Mouse (Mus musculus) hindbrain, embryonic 11.5 days (tissue): ENCODE data around the gene Sec16a. TPM values are rescaled to one million over a fixed set of nuclear protein-coding genes. Genes with fewer than 3 reads are reported as not detected.

ENCODE experiments used
- ATAC-seq: fragments of 200-750 bp; cut with Nextera tagmentation; 2 replicates; pipeline ENCODE4 v1.8.0; 2017; ENCODE audit warnings: mild to moderate bottlenecking, moderate TSS enrichment, moderate library complexity; ENCODE audit not compliant: low FRiP score
- DNase-seq: peaks from one replicate; pipeline ENCODE4 v3.0.0-alpha.2; 2015; ENCODE audit warnings: low spot score
- H3K27ac ChIP-seq: fragments of 300-500 bp; sonication (generic); 2 replicates; pipeline ENCODE4 v1.5.1; 2014; ENCODE audit warnings: mild to moderate bottlenecking, low read depth, low read length
- H3K27me3 ChIP-seq: fragments of 300-500 bp; sonication (generic); 2 replicates; pipeline ENCODE4 v1.6.1; 2014; ENCODE audit warnings: mild to moderate bottlenecking, low read length, moderate library complexity, mixed read lengths; ENCODE audit not compliant: control insufficient read depth, insufficient read depth
- H3K36me3 ChIP-seq: fragments of 300-500 bp; sonication (generic); 2 replicates; pipeline ENCODE4 v1.6.1; 2014; ENCODE audit warnings: mild to moderate bottlenecking, low read length, moderate library complexity, mixed read lengths; ENCODE audit not compliant: control insufficient read depth, insufficient read depth
- H3K4me1 ChIP-seq: fragments of 300-500 bp; sonication (generic); replicated peaks from 2 replicates; pipeline ENCODE4 v1.6.1; 2014; ENCODE audit warnings: low read length, mixed read lengths; ENCODE audit not compliant: control insufficient read depth, insufficient read depth
- H3K4me2 ChIP-seq: fragments of 300-500 bp; sonication (generic); replicated peaks from 2 replicates; pipeline ENCODE4 v1.6.1; 2014; ENCODE audit warnings: mild to moderate bottlenecking, low read depth, low read length
- H3K4me3 ChIP-seq: fragments of 300-500 bp; sonication (generic); 2 replicates; pipeline ENCODE4 v1.5.1; 2014; ENCODE audit warnings: low read depth, low read length
- H3K9ac ChIP-seq: fragments of 300-500 bp; sonication (generic); 2 replicates; pipeline ENCODE4 v1.6.1; 2014; ENCODE audit warnings: low read depth, low read length
- H3K9me3 ChIP-seq: fragments of 300-500 bp; sonication (generic); 2 replicates; pipeline ENCODE4 v1.6.1; 2016; ENCODE audit warnings: low read length; ENCODE audit not compliant: control insufficient read depth
- WGBS: fragments of 180-500 bp; shearing (Covaris S2); extraction: QIAGEN DNeasy Blood & Tissue Kit; methylation state at CpG from one replicate; pipeline ENCODE4 v1.1.7; 2014; 5-methylcytosine and 5-hydroxymethylcytosine counted together
- polyA plus RNA-seq: library from polyadenylated mRNA; unstranded; fragments of >200 nt; fragmentation: Nextera tagmentation; extraction: Ambion mirVana; gene quantifications from 2 replicates; pipeline ENCODE4 v1.2.1, GENCODE M21; 2014

Gene Sec16a
- polyA plus RNA-seq, 1 experiment from 2014 or later = 29.6 TPM

DNA sequence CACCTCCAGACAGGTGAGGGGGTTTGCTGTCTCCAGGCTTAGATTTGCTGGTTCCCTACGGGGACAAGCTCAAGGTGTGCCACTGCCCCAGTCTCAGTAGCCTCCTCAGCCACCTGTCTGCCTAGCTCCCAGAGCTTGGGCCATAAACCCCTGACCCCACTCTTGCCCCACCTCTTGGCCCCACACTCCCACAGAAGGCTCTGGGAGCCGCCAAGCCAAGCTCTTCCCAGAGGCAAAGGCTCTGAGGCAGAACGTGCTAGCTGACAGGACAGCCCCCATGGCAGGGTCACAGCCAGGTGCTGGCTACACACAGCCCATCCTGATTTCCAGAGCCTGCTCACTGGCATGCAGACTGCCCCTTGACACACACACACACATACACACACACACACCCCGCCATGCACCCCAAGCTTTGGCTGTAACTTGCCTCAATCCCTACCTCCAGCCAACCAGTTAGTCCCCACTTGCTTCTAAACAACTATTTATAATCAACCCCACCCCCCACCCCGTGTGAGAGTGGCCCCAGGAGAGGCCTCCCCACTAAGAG is 41.3 kb upstream of the Sec16a start:
- WGBS = 14% methylated on average over 5 of the region's 5 CpGs
- Histone ChIP-seq H3K9me3 (no peaks in the 10 kb centered on the region), H3K36me3 (peaks cover 16% of the 10 kb centered on the region), H3K27ac (peak overlapping the region; percentile 99), H3K27me3 (no peaks in the 10 kb centered on the region), H3K4me3 (peak overlapping the region; percentile 25), H3K4me1 (peaks cover 74% of the 10 kb centered on the region), H3K9ac (peak overlapping the region; percentile 60), H3K4me2 (peak overlapping the region; percentile 44)
- DNase-seq = no peak
- ATAC-seq = peak; percentile 1; the same call in 1 of the 2 replicates

DNA sequence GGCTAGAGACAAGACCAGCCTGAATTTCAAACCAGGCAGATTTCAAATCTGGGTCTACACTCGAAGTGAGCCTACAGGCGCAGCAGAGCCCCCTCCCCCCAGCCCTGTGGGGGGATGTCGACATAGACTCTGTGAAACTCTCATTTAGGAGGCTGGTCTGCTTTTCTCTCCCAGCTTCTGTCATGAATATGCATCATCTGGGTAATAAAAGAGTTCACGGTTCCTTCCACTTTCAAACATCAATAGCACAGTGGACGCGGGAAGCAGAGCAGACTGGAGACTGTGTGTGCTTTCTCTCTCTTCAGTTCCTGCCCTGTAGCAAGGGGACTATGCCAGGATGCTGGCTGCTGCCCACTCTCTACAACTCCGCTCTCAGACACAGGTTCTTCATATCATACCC is 40.7 kb upstream of the Sec16a start:
- H3K9ac ChIP-seq = peak overlapping the region; percentile 60
- DNase-seq (peak; percentile 77), ATAC-seq (peak; percentile 55)
- H3K4me2 ChIP-seq = peak overlapping the region; percentile 44
- peaks cover 16% of the 10 kb centered on the region for H3K36me3 ChIP-seq
- H3K9me3 ChIP-seq = no peaks in the 10 kb centered on the region
- peaks cover 68% of the 10 kb centered on the region for H3K4me1 ChIP-seq
- no peaks in the 10 kb centered on the region for H3K27me3 ChIP-seq
- H3K4me3 ChIP-seq = no peak overlapping the region
- WGBS = 13% methylated on average over 7 of the region's 7 CpGs
- H3K27ac ChIP-seq = peak overlapping the region; percentile 99

DNA sequence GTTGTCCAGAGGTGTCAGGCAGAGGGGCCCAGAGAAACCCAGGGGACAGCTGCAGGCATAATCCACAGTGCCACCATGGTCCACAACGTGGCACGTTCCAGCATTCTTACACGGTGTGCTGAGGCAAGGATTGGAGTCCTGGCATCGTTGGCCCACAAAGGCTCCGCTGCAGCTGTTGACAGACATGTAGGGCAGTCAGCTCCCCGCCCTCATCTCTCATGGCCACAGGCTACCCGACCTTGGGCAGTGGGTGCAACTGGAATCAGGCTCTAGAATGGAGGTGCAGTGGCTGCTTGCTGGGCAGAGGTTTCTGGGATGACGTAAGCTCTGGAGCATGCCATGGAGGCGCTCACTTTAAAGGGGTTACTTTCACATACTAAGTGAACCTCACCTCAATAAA is 40.3 kb upstream of the Sec16a start:
- H3K9me3 ChIP-seq = no peaks in the 10 kb centered on the region
- H3K27me3 ChIP-seq = no peaks in the 10 kb centered on the region
- peak overlapping the region; percentile 99 for H3K27ac ChIP-seq
- DNase-seq (no peak), ATAC-seq (peak; percentile 22)
- WGBS = 62% methylated on average over 9 of the region's 9 CpGs
- H3K36me3 ChIP-seq = peaks cover 17% of the 10 kb centered on the region
- H3K4me1 ChIP-seq = peaks cover 63% of the 10 kb centered on the region
- H3K9ac ChIP-seq = peak overlapping the region; percentile 4; the same call in 1 of the 2 replicates
- no peak overlapping the region for H3K4me3 ChIP-seq
- H3K4me2 ChIP-seq = peak overlapping the region; percentile 8

DNA sequence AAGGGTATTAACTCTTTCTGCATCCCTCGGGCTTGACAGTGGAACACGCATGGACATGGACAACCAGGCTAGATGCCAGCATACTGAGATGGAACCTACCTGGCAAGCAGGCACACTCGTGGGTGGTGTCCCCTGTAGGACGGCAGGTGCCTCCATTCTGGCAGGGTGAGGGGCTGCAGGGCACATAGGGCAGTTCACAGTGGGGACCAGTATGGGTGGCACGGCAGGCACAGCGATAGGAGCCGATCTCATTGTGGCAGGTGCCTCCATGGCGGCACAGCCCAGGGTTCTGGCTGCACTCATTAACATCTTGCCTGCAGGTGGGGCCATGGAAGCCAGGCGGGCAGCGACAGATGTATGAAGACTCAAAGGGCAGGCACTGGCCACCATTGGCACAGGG is 39.2 kb upstream of the Sec16a start:
- WGBS = 90% methylated on average over 10 of the region's 10 CpGs
- H3K4me3 ChIP-seq = no peak overlapping the region
- no peak overlapping the region for H3K9ac ChIP-seq
- peaks cover 61% of the 10 kb centered on the region for H3K4me1 ChIP-seq
- no peaks in the 10 kb centered on the region for H3K9me3 ChIP-seq
- DNase-seq = no peak
- peak overlapping the region; percentile 48; the same call in 1 of the 2 replicates for H3K27ac ChIP-seq
- peaks cover 26% of the 10 kb centered on the region for H3K36me3 ChIP-seq
- H3K27me3 ChIP-seq = no peaks in the 10 kb centered on the region
- no peak for ATAC-seq
- H3K4me2 ChIP-seq = no peak overlapping the region

DNA sequence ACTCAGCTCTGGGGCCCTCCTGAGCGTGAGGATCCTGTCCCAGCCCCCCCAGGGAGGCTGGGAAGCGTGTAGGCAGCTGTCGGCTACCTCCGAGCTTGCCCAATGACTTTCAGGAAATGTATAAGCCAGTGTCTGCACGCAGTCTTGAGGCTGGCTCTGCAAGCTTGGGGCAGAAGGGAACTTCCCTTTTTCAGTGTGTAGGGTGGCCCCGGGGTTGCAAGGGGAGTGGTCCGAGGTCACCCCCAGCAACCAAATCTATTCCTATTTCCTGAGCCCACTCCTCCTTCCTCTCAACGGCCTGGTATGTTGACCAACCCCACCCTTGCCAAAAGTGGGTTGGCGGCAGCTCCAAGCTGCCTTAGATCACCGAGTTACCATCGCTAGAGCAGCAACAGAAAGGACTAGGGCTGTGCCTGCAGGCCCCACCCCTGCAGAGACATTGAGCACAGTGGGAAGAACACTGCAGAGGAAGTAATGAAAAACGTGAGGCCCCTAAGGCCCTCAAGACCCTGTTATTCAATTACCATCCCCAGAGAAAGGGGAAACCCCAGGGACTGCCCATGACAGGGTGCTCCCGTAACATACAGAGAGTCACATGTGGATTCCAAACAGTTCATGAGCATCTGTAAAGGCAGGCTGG is 38.3 kb upstream of the Sec16a start:
- Histone ChIP-seq H3K4me3 (no peak overlapping the region), H3K36me3 (peaks cover 28% of the 10 kb centered on the region), H3K9me3 (no peaks in the 10 kb centered on the region), H3K4me2 (no peak overlapping the region), H3K27ac (peak overlapping the region; percentile 48), H3K4me1 (peaks cover 59% of the 10 kb centered on the region), H3K27me3 (no peaks in the 10 kb centered on the region), H3K9ac (no peak overlapping the region)
- 64% methylated on average over 13 of the region's 13 CpGs for WGBS
- DNase-seq = no peak
- no peak for ATAC-seq

DNA sequence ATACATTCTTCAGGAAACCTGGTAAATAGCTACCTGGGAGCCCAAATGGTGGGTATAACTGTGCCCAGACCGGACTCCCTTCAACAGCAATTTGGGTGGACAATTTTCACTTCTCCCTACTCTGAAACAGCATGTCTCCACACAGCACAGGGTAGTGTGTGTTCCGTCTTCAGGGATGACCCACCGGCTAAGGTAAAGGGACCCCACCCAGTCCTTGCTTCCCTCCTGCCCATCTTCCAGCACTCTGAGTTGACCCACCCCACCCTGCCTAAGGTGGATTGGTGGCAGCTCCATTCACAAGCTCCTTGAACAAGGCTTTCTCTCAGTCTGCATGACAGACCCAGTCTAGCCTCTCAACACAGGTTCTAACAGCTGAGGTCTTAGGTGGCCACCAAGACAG is 37.8 kb upstream of the Sec16a start:
- Histone ChIP-seq H3K4me3 (no peak overlapping the region), H3K27ac (peak overlapping the region; percentile 48; the same call in 1 of the 2 replicates), H3K4me2 (no peak overlapping the region), H3K4me1 (peaks cover 54% of the 10 kb centered on the region), H3K9ac (no peak overlapping the region), H3K36me3 (peaks cover 31% of the 10 kb centered on the region), H3K27me3 (no peaks in the 10 kb centered on the region), H3K9me3 (no peaks in the 10 kb centered on the region)
- 87% methylated on average over 3 of the region's 3 CpGs for WGBS
- DNase-seq (no peak), ATAC-seq (no peak)

DNA sequence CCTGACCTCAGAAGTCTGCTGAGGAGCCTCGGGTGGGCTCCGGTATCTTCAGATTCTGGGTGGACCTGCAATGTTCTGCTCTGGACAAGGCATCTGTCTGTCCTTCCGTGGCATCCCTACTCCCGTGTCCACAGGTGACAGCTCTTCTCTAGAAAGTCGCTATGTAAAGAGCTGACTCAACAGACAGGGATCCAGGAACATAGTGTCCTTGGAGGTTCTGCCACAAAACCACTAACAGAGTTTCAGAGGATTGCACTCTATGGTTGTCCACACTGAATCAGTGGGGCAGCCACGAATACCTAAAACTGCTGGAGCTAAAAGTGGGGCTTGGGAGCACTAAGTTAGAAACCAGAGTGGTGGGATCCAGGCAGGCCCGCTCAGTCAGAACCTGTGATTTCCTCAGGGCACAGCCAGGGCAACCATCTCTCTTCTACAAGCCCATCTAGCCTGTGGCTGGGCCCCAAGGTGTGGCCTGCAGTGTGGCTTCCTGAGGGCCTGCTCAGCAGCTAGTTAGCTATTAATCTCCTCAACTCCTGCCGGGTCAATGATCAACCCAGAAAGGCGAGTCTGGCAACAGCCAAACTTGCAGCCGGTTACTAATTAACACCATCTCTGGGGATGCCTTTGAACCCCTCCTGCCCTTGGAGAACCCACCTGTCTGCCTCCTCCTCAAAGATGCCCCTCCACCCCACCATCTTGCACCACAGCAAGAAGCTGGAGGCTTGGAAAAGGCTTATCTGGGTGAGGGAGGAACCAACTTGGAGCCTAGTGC is 36.9 kb upstream of the Sec16a start:
- H3K9me3 ChIP-seq = no peaks in the 10 kb centered on the region
- H3K4me1 ChIP-seq = peaks cover 46% of the 10 kb centered on the region
- no peaks in the 10 kb centered on the region for H3K27me3 ChIP-seq
- DNase-seq (no peak), ATAC-seq (no peak)
- no peak overlapping the region for H3K4me3 ChIP-seq
- peak overlapping the region; percentile 36; the same call in 1 of the 2 replicates for H3K27ac ChIP-seq
- H3K9ac ChIP-seq = no peak overlapping the region
- 76% methylated on average over 10 of the region's 10 CpGs for WGBS
- H3K36me3 ChIP-seq = peaks cover 40% of the 10 kb centered on the region
- H3K4me2 ChIP-seq = no peak overlapping the region

DNA sequence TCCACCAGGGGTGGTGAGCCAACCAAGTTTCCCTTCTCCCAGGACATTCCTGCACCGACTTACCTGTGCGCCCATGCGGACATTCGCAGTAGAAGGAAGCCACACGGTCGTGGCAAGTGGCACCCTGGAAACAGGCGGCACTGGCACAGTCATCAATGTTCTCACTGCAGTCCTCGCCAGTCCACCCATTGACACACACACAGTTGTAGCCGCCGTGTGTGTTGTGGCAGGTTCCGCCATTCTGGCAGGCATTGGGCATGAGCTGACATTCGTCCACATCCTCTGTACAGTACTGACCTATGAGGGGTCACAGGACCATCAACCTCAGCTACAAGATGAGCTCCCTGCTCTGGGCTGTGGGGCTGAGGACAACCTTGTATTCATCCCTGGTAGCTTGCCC is 35.9 kb upstream of the Sec16a start:
- DNase-seq (no peak), ATAC-seq (no peak)
- Histone ChIP-seq H3K4me2 (no peak overlapping the region), H3K9ac (no peak overlapping the region), H3K27ac (0 out of 2 replicates have a peak overlapping the region, but pooled peaks have one; percentile 11), H3K27me3 (no peaks in the 10 kb centered on the region), H3K4me1 (peaks cover 40% of the 10 kb centered on the region), H3K4me3 (no peak overlapping the region), H3K36me3 (peaks cover 42% of the 10 kb centered on the region), H3K9me3 (no peaks in the 10 kb centered on the region)
- whole genome bisulfite sequencing = 92% methylated on average over 12 of the region's 12 CpGs
